Mouse (Mus musculus): ENCODE results near the gene Gpx5. TPM values are rescaled to one million over a fixed set of nuclear protein-coding genes. Genes with fewer than 3 reads are reported as not detected.

Gene Gpx5
- not detected in 2 replicates for polyA plus RNA-seq (2016; fragmentation: Nextera tagmentation; extraction: Ambion mirVana)

DNA sequence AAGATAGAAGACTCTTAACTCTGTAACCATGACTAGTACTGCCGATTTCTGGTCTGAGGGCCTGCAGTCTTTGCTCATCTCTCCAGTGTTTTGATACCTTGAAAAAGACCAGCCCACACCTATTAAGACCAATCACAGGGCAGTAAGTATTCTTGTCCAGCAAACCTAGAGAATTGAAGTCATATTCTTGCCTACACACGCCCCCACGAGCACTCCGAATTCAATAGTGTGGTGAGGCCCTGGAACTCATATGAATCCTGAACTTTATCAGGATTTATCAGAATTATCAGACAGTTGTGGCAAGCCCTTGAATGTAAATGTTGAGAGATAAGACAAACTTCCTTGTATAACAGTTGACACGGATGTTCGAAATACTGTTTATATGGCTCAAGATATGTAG, at the start of gene Gpx5:
Gene Gpx5, minus strand, starts transcription at position 101 of the 400 bp plus-strand sequence.
- no peak within 1 kb of the TSS for H3K4me3 ChIP-seq
- H3K9me3 ChIP-seq (replicated peaks): no peaks in the 10 kb centered on the region
- H3K27ac ChIP-seq: no peak within 1 kb of the TSS
- 92% methylated on average over 6 of the region's 6 CpGs for WGBS
- no peak for DNase-seq (ENCODE audit: low spot score)
- H3K4me1 ChIP-seq: no peaks in the 10 kb centered on the region
- H3K27me3 ChIP-seq (ENCODE audit: low read depth, poor library complexity, severe bottlenecking): no peaks in the 10 kb centered on the region
- H3K36me3 ChIP-seq: no peaks in the 10 kb centered on the region

DNA sequence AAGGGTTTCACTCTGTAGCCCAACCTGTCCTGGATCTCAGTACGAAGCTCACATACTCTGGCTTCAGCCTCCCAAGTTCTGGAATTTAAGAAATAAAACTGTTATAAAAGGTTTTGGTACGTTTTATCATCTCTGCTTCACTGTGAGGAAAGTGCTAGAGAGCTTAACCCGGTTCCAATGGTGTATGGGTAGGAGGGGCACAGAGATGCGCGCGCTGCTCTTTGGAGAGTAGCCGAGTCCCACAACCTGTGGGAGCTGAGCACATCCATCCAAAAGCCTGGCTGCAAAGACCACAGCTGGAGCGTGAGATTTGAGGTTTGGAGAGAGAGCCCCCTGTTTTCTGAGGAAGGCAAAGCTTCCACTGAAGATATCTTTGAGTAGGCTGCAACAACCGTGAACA, 34.9 kb upstream of the Gpx5 start:
- H3K4me1 ChIP-seq: no peaks in the 10 kb centered on the region
- no peak overlapping the region for H3K27ac ChIP-seq
- 1% methylated on average over 9 of the region's 9 CpGs for WGBS
- H3K36me3 ChIP-seq: no peaks in the 10 kb centered on the region
- peak overlapping the region; percentile 59 for H3K4me3 ChIP-seq
- no peaks in the 10 kb centered on the region for H3K27me3 ChIP-seq (ENCODE audit: low read depth, poor library complexity, severe bottlenecking)
- DNase-seq (ENCODE audit: low spot score): peak; percentile 55
- no peaks in the 10 kb centered on the region for H3K9me3 ChIP-seq (replicated peaks)

DNA sequence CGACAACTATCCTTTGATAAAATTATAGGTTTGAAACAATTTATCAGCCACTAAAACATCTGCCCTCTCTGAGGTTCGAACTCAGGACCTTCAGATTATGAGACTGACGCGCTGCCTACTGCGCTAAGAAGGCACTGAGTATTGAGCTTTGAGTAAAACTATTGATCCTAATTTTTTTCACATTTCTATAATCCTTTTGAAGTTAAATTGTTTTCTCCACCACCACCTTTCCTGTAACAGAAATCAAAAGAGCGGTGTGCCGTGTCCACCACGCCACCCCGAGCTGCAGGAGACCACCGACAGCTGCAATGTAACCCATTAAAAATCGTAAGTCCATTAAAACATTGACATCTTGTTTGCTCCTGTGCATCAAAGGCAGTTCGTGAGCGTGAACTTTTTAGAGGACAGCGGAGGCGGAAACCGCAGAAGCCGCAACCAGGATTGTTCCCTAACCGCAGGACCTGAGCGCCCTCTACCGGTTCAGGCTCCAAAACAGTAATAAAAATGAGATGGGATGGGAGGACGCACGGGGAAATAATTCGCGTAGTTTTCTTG, 34.2 kb upstream of the Gpx5 start:
- Histone ChIP-seq H3K27ac (peak overlapping the region; percentile 53), H3K4me3 (peak overlapping the region; percentile 59), H3K4me1 (no peaks in the 10 kb centered on the region), H3K9me3 (replicated peaks) (no peaks in the 10 kb centered on the region), H3K36me3 (no peaks in the 10 kb centered on the region), H3K27me3 (ENCODE audit: low read depth, poor library complexity, severe bottlenecking) (no peaks in the 10 kb centered on the region)
- WGBS: under 1% methylated on average over 24 of the region's 24 CpGs
- peak; percentile 92 for DNase-seq (ENCODE audit: low spot score)

DNA sequence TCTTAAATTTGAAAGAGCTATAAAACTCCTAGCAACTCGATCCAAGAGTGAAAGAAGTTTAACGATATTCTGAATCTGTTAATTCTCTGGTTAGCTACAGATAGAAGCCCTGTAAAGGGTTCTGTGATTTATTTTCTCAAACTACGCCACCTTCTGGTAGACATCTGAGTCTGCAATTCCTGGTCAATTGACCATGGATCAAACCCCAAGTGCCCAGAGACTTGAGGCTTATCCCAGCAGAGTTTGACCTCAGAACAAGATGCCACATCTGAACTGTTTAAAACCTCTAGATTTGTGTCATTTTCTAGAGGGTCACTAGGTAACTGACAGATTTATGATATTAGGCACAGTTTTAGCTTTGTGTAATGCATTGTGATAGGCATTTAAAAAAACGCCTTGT, 33.7 kb upstream of the Gpx5 start:
- Histone ChIP-seq H3K27ac (no peak overlapping the region), H3K9me3 (replicated peaks) (no peaks in the 10 kb centered on the region), H3K4me3 (peak overlapping the region; percentile 59), H3K4me1 (no peaks in the 10 kb centered on the region), H3K36me3 (no peaks in the 10 kb centered on the region), H3K27me3 (ENCODE audit: low read depth, poor library complexity, severe bottlenecking) (no peaks in the 10 kb centered on the region)
- no peak for DNase-seq (ENCODE audit: low spot score)
- 7% methylated on average over 4 of the region's 4 CpGs for WGBS

DNA sequence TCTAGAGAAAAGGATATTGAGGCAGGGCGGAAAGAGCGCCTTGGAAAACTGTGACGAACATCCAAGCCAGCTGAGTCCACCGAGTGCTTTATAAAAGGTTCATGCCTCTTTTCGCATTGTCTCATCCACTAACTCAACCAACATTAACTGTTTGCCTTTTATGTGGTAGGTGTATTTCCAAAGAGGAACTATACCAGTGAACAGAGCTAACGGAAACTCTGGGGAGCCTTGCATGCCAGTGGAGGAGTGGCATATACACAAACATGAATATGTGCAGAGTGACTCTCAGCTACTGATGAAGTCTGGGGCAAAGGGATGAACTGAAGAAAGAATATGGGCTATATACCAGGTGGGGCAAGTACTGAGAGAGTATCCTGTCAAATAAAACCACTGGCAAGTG, 30.9 kb upstream of the Gpx5 start:
- Histone ChIP-seq H3K36me3 (no peaks in the 10 kb centered on the region), H3K4me3 (peak overlapping the region; percentile 46; the same call in 1 of the 2 replicates), H3K27me3 (ENCODE audit: low read depth, poor library complexity, severe bottlenecking) (no peaks in the 10 kb centered on the region), H3K9me3 (replicated peaks) (no peaks in the 10 kb centered on the region), H3K4me1 (no peaks in the 10 kb centered on the region), H3K27ac (no peak overlapping the region)
- 71% methylated on average over 6 of the region's 6 CpGs for WGBS
- DNase-seq (ENCODE audit: low spot score): no peak

DNA sequence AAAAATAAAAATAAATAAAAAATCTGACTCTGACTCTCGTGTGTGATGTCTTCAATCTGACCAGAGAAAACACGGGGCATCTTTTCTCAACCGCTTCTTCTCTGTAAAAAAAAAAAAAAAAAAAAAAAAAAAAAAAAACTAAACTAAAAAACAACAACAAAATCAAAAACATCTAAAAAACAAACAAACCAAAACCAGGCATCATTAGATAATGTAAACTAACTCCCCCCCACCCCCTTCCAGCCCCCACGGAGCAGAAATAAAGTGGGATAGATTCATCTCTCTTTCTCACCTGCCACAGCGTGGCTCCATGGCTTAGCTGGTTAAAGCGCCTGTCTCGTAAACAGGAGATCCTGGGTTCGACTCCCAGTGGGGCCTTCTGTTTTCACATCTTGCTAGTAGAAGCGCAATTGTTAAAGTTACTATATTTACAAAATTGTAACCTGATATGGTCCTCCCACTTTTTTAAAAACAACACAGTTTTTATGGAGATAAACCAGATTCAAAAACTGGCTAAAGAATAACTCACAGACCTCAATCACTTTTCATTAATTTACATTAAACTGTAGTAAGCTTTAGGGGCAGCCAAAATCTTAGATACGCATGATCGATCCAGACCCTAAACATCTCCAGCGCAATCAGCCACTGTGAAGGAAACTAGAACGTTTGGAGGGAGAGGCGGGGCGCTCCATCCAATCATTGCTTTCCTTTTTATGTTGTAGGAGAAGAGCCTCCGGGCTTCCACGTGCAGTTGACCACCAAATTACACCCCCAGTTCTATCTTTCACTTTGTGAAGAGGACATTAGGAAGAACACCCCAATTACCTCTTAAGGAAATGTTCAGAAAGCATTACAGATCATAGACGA, 30.2 kb upstream of the Gpx5 start:
- no peaks in the 10 kb centered on the region for H3K27me3 ChIP-seq (ENCODE audit: low read depth, poor library complexity, severe bottlenecking)
- 15% methylated on average over 18 of the region's 18 CpGs for WGBS
- no peak overlapping the region for H3K27ac ChIP-seq
- H3K4me3 ChIP-seq: peak overlapping the region; percentile 46
- H3K4me1 ChIP-seq: no peaks in the 10 kb centered on the region
- DNase-seq (ENCODE audit: low spot score): peak; percentile 66
- H3K36me3 ChIP-seq: no peaks in the 10 kb centered on the region
- H3K9me3 ChIP-seq (replicated peaks): no peaks in the 10 kb centered on the region

DNA sequence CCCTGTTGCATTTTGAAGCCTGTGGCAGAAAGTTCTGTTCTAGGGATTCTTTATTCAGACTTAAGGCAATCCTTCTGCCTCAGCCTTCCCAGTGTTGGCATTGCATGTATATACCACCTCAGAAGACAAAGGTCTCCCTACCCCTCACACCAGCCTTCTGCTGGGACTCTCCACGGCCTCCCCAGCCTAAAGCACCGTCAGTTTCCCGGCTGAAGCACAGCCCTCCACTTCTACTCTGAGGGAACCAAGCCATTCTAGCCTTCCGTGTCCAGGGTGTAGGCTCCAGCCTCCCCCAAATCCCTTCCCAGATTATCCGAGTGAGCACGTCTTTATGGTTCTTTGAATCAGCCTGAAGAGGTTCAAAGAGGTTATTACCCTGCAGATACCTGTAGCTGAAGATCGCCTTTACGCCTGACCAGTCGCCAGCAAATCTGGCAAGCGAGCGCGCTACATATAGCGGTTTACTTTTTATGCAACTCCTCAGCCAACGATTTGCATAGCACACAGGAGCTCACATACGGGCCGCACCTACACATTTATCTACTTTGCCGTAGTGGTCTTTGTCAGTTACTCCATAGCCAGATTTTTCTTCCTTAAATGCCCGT, 29.5 kb upstream of the Gpx5 start:
- H3K4me3 ChIP-seq: peak overlapping the region; percentile 46
- H3K4me1 ChIP-seq: no peaks in the 10 kb centered on the region
- H3K9me3 ChIP-seq (replicated peaks): no peaks in the 10 kb centered on the region
- peak; percentile 52 for DNase-seq (ENCODE audit: low spot score)
- WGBS: 2% methylated on average over 18 of the region's 18 CpGs
- H3K27me3 ChIP-seq (ENCODE audit: low read depth, poor library complexity, severe bottlenecking): no peaks in the 10 kb centered on the region
- H3K27ac ChIP-seq: no peak overlapping the region
- H3K36me3 ChIP-seq: no peaks in the 10 kb centered on the region

DNA sequence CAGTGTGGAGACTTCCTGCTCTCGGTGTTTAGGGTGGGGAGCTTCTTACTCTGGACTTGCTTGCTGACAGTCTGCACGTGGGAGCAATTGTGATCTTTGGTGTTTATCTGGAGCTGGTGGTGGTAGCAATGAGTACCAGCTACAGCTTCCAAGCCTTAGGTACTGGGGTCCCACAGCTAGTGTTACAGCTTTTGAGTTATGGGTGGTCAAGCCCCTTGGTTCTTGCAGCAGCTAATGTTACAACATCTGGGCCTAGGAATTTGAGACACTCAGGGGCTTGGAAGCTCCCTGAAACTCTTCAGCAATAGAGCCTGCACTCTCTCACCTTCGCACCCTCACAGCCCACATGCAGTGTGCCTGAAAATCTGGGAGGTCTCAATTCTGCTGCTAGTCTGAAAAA, 27.7 kb upstream of the Gpx5 start:
- Histone ChIP-seq H3K27ac (no peak overlapping the region), H3K36me3 (no peaks in the 10 kb centered on the region), H3K4me1 (no peaks in the 10 kb centered on the region), H3K4me3 (no peak overlapping the region), H3K9me3 (replicated peaks) (no peaks in the 10 kb centered on the region), H3K27me3 (ENCODE audit: low read depth, poor library complexity, severe bottlenecking) (no peaks in the 10 kb centered on the region)
- WGBS: 68% methylated on average over 3 of the region's 3 CpGs
- no peak for DNase-seq (ENCODE audit: low spot score)

DNA sequence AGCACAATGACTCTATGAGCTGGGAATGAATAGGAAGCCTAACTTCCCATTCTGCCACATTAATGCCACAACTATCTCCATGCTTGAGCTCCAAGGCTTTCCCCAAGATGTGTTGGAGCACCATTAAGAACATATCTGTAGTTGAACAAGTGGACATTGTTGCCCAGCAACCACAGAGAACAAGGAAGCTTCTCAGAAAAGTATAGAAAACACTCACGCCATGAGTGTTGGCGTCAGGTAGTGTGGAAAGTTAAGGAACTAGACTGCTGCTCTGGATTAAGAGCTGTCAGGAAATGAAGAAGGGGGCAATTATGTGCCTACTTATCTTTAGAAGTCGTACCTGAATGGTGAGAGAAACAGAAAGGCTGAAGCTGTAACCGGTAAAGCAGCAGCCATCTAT, 21.4 kb upstream of the Gpx5 start:
- H3K4me1 ChIP-seq: 0 out of 2 replicates have a peak, but pooled peaks cover 3% of the 10 kb centered on the region
- 86% methylated on average over 4 of the region's 4 CpGs for WGBS
- no peak for DNase-seq (ENCODE audit: low spot score)
- H3K27ac ChIP-seq: no peak overlapping the region
- H3K9me3 ChIP-seq (replicated peaks): no peaks in the 10 kb centered on the region
- no peaks in the 10 kb centered on the region for H3K27me3 ChIP-seq (ENCODE audit: low read depth, poor library complexity, severe bottlenecking)
- no peak overlapping the region for H3K4me3 ChIP-seq
- no peaks in the 10 kb centered on the region for H3K36me3 ChIP-seq

DNA sequence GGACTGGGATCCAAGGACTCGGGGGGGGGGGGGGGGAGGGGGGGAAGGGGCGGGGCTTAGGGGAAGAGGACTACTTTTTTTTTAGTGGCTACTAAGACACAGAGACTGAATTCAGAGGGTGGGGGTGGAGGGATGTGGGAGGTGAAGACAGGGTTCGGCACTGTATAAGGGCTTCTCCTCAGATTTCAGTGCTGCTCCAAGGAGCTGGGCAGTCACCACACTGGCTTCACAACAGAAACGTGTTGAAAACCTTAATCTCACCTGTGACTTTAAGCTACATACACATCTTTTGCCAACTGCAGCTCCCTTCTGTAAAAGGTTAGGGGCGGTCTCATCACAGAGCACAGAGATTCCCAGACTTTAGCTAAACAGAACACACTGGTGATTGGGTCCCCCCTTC, 20.3 kb upstream of the Gpx5 start:
- no peaks in the 10 kb centered on the region for H3K9me3 ChIP-seq (replicated peaks)
- 44% methylated on average over 3 of the region's 5 CpGs for WGBS
- no peak for DNase-seq (ENCODE audit: low spot score)
- no peaks in the 10 kb centered on the region for H3K36me3 ChIP-seq
- H3K4me1 ChIP-seq: 0 out of 2 replicates have a peak, but pooled peaks cover 3% of the 10 kb centered on the region
- no peak overlapping the region for H3K27ac ChIP-seq
- H3K27me3 ChIP-seq (ENCODE audit: low read depth, poor library complexity, severe bottlenecking): no peaks in the 10 kb centered on the region
- H3K4me3 ChIP-seq: no peak overlapping the region

DNA sequence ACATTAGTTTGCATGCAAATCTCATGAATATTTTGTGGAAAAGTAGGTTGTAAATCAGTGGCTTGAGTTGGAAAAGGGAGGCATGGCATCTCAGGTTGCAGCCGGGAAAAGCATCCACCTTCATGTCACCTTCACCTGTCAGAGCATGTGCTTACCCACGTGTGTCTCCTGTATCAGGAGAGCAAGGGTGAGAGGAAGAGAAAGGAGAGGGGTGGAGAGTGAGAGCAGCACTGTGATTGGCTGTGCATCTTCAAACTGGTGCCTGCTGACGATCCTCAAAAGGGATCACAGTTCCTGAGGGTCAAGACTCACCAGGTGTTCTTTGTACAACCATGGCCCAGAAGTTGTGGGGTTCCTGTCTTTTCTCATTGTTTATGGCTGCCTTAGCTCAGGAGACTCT, 19.4 kb upstream of the Gpx5 start, which contains the start of gene Gpx6:
Gene Gpx6, plus strand, starts transcription at position 200 of the 400 bp plus-strand sequence.
- DNase-seq (ENCODE audit: low spot score): no peak
- Histone ChIP-seq H3K27me3 (ENCODE audit: low read depth, poor library complexity, severe bottlenecking) (no peaks in the 10 kb centered on the region), H3K4me1 (0 out of 2 replicates have a peak, but pooled peaks cover 3% of the 10 kb centered on the region), H3K4me3 (no peak within 1 kb of the TSS), H3K27ac (no peak within 1 kb of the TSS), H3K36me3 (no peaks in the 10 kb centered on the region), H3K9me3 (replicated peaks) (no peaks in the 10 kb centered on the region)
- WGBS: 33% methylated on average over 3 of the region's 3 CpGs

DNA sequence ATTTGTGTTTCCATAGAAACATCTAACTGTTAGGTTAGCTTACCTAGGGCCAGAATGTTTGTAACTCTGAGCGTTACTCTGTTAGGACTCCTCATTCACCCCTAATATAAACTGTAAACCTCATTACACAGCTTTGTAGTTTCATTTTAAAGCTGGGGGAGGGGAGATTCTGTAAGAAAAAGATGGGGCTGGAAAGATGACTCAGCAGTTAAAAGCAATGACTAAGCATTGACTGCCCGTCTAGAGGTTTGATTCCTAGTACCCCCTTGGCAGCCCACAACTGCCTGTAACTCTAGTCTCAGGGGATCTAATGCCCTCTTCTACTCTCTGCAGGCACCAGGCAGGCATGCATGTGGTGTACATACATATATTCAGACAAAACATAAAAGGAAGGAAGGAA, 17.3 kb upstream of the Gpx5 start:
- 76% methylated on average over 2 of the region's 2 CpGs for WGBS
- Histone ChIP-seq H3K27ac (no peak overlapping the region), H3K36me3 (no peaks in the 10 kb centered on the region), H3K4me1 (peaks cover 6% of the 10 kb centered on the region; the same call in 1 of the 2 replicates), H3K4me3 (no peak overlapping the region), H3K9me3 (replicated peaks) (no peaks in the 10 kb centered on the region), H3K27me3 (ENCODE audit: low read depth, poor library complexity, severe bottlenecking) (no peaks in the 10 kb centered on the region)
- no peak for DNase-seq (ENCODE audit: low spot score)

DNA sequence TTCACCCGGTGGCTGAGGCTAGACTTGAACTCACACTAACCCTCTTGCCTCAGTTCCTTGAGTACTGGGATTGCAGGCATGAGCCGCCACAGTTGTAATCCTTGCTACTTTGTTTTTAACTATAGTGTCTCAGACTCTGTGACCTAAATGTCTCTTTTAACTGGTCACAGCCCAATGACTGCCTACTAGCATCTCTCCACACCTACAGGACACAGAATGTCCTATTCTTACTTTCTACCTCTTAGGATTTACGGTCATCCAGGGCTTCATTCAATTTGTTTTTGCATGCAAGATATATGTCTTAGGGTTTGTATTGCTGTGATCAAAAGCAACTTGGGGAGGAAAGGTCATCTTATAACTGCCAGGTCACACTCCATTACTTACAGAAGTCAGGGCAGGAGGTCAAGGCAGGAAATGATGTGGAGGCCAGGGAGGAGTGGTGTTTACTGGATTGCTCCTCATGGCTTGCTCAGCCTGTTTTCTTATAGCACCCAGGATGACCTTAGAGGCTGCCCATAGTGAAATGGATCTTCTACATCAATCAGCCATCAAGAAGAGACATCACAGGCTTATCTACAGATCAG, 12.0 kb upstream of the Gpx5 start:
- H3K27ac ChIP-seq: no peak overlapping the region
- WGBS: 14% methylated on average over 3 of the region's 3 CpGs
- DNase-seq (ENCODE audit: low spot score): no peak
- H3K4me3 ChIP-seq: no peak overlapping the region
- no peaks in the 10 kb centered on the region for H3K9me3 ChIP-seq (replicated peaks)
- no peaks in the 10 kb centered on the region for H3K36me3 ChIP-seq
- H3K27me3 ChIP-seq (ENCODE audit: low read depth, poor library complexity, severe bottlenecking): no peaks in the 10 kb centered on the region
- peaks cover 14% of the 10 kb centered on the region for H3K4me1 ChIP-seq

Measured in limb, embryonic 10.5 days (tissue).